Mouse (Mus musculus) hindbrain, embryonic 14.5 days (tissue): ENCODE data around the gene Rgp1. TPM values are rescaled to one million over a fixed set of nuclear protein-coding genes. Genes with fewer than 3 reads are reported as not detected.

Experiments used
- microRNA-seq: library from miRNA; unstranded; fragments of <30 nt; microRNA quantifications from one replicate; pipeline ENCODE4, GENCODE M21; 2016
- polyA plus RNA-seq: library from polyadenylated mRNA; unstranded; fragments of >200 nt; fragmentation: Nextera tagmentation; extraction: Ambion mirVana; gene quantifications from 2 replicates; pipeline ENCODE4 v1.2.1, GENCODE M21; 2014

The Rgp1 gene
- polyA plus RNA-seq, 1 experiment from 2014 or later: 25.2 TPM

Small RNA genes lying within 50 kb of the gene (microRNA-seq; reads per million reads assigned to microRNA genes)
- not detected for gene Gm25262

Other genes starting within 250 kb of the Rgp1 start
- gene Rusc2, start 196.7 kb upstream of the Rgp1 start, polyA plus RNA-seq: 58.3 and 58.5 TPM in 2 replicates
- gene Fam166b, start 149.6 kb upstream of the Rgp1 start, polyA plus RNA-seq: 1.6 and 2.2 TPM in 2 replicates
- 21.8 and 22.6 TPM in 2 replicates for gene Tesk1, start 136.8 kb upstream of the Rgp1 start, polyA plus RNA-seq
- 6.4 and 7.5 TPM in 2 replicates for gene Cd72, start 124.1 kb upstream of the Rgp1 start, polyA plus RNA-seq
- not detected in 2 replicates for gene Sit1, start 95.0 kb upstream of the Rgp1 start, polyA plus RNA-seq
- gene Ccdc107, start 85.8 kb upstream of the Rgp1 start, polyA plus RNA-seq: 80.3 and 92.0 TPM in 2 replicates
- gene Arhgef39, start 79.0 kb upstream of the Rgp1 start, polyA plus RNA-seq: 4.7 and 6.1 TPM in 2 replicates
- 0.16 and 0.26 TPM in 2 replicates for gene Car9, start 71.7 kb upstream of the Rgp1 start, polyA plus RNA-seq
- gene Tpm2, start 55.0 kb upstream of the Rgp1 start, polyA plus RNA-seq: 9.1 and 10.8 TPM in 2 replicates
- 80.0 and 82.3 TPM in 2 replicates for gene Creb3, start 16.4 kb upstream of the Rgp1 start, polyA plus RNA-seq
- 57.5 and 62.8 TPM in 2 replicates for gene Tln1, start 16.0 kb upstream of the Rgp1 start, polyA plus RNA-seq
- 44.5 and 49.7 TPM in 2 replicates for gene Gba2, start 158 bp downstream of the Rgp1 start, polyA plus RNA-seq
- gene Msmp, start 5.8 kb downstream of the Rgp1 start, polyA plus RNA-seq: 1.0 and 1.9 TPM in 2 replicates
- 13.3 and 14.2 TPM in 2 replicates for gene Npr2, start 53.2 kb downstream of the Rgp1 start, polyA plus RNA-seq
- 5.5 and 9.3 TPM in 2 replicates for gene Spag8, start 74.9 kb downstream of the Rgp1 start, polyA plus RNA-seq
- gene Hint2, start 77.8 kb downstream of the Rgp1 start, polyA plus RNA-seq: 70.1 and 77.0 TPM in 2 replicates
- 8.7 and 10.5 TPM in 2 replicates for gene Tmem8b, start 90.3 kb downstream of the Rgp1 start, polyA plus RNA-seq
- 1.9 and 2.2 TPM in 2 replicates for gene Fam221b, start 90.4 kb downstream of the Rgp1 start, polyA plus RNA-seq
- gene Olfr70, start 122.1 kb downstream of the Rgp1 start, polyA plus RNA-seq: not detected in 2 replicates
- gene Olfr71, start 131.5 kb downstream of the Rgp1 start, polyA plus RNA-seq: not detected in 2 replicates
- 0.18 and 0.58 TPM in 2 replicates for gene Hrct1, start 148.5 kb downstream of the Rgp1 start, polyA plus RNA-seq
- gene Spaar, start 151.3 kb downstream of the Rgp1 start, polyA plus RNA-seq: 0.04 and 0.07 TPM in 2 replicates
- not detected in 2 replicates for gene Olfr159, start 192.3 kb downstream of the Rgp1 start, polyA plus RNA-seq
- not detected in 2 replicates for gene Olfr156, start 245.2 kb downstream of the Rgp1 start, polyA plus RNA-seq